Mouse (Mus musculus) cortical plate, adult 2 months (tissue): ENCODE measurements around the gene Wdr45b. TPM values are rescaled to one million over a fixed set of nuclear protein-coding genes. Genes with fewer than 3 reads are reported as not detected.
"Not testable (repeated sequence)": the region's sequence is repeated elsewhere in the genome, so short reads cannot be mapped to it uniquely, and the experiment has no call there.

Experiments
- H3K27ac ChIP-seq: fragments of 200-500 bp; 2 replicates; pipeline ENCODE4 v1.5.1; 2012; ENCODE audit warnings: low read length, control low read depth, inconsistent platforms; ENCODE audit not compliant: insufficient read depth
- H3K4me1 ChIP-seq: fragments of 200-500 bp; 2 replicates; pipeline ENCODE4 v1.6.1; 2011; ENCODE audit warnings: low read length; ENCODE audit not compliant: control insufficient read depth, insufficient read depth
- H3K4me3 ChIP-seq: fragments of 200-500 bp; 2 replicates; pipeline ENCODE4 v1.5.1; 2011; ENCODE audit warnings: mild to moderate bottlenecking, low read length, control low read depth; ENCODE audit not compliant: insufficient read depth
- CTCF ChIP-seq: fragments of 200-500 bp; IDR thresholded peaks from 2 replicates; pipeline ENCODE4 v1.5.1; 2011; ENCODE audit warnings: mild to moderate bottlenecking, control low read depth, low read length; ENCODE audit not compliant: insufficient read depth; ENCODE audit errors: extremely low read depth
- POLR2A ChIP-seq: fragments of 200-500 bp; IDR thresholded peaks from 2 replicates; pipeline ENCODE4 v1.6.1; 2011; ENCODE audit warnings: mild to moderate bottlenecking, low read length, control low read depth; ENCODE audit not compliant: insufficient read depth; ENCODE audit errors: extremely low read depth
- polyA plus RNA-seq: library from polyadenylated mRNA; depleted of rRNA; stranded (reverse); fragments of >200 nt; gene quantifications from 2 replicates; pipeline ENCODE4 v1.2.3, GENCODE M21; 2012

Wdr45b gene
- polyA plus RNA-seq, 1 experiment, result 85.8 TPM

DNA sequence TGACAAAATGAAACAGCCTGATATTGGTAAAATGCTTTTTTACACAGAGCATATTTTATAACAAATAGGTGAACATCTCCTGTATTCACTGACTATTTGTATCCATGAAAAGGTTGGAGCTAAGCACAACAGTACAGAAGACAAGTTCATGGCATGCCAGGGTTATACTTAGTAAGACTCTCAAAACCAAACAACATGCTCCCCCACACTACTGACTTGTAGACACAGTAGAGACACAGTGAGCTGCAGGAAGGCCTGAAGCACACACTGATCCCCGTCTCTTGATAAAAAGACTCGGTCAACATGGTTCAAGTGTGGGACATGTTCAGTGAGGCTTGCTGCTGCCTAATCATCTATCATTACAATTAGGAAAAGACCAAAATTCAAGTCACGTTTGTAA is 22.6 kb downstream of the Wdr45b start:
- Histone ChIP-seq H3K27ac (no peak overlapping the region), H3K4me3 (no peak overlapping the region), H3K4me1 (no peaks in the 10 kb centered on the region)
- TF ChIP-seq POLR2A (no peak), CTCF (no peak)

- H3K4me1 ChIP-seq, result no peaks in the 10 kb centered on the region
- TF ChIP-seq POLR2A (no peak), CTCF (no peak)
- no peak overlapping the region for H3K27ac ChIP-seq
- no peak overlapping the region for H3K4me3 ChIP-seq
Measured at GRCm38 (mm10) chr11:121328619-121329018, 25.6 kb downstream of the Wdr45b start.

DNA sequence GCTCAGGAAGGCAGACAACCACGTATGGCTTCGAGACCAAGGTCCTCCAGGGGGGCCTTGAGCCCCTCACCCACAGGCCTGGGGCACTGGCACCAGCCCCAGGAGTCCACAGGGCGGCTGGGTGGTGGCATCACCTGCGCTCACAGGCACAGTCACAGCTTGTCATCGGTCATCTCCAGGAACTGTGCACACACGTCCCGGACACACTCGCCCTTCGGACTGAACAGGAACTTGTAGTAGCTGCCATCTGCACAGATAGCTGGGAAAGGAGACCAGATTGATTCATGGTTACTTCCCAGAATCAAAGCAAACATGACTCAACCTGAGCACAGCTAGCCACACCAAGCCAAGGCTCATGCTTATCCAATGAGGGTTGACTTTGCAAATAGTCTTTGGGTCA is 26.0 kb downstream of the Wdr45b start:
- no peak for TF ChIP-seq CTCF
- TF ChIP-seq POLR2A, result no peak

DNA sequence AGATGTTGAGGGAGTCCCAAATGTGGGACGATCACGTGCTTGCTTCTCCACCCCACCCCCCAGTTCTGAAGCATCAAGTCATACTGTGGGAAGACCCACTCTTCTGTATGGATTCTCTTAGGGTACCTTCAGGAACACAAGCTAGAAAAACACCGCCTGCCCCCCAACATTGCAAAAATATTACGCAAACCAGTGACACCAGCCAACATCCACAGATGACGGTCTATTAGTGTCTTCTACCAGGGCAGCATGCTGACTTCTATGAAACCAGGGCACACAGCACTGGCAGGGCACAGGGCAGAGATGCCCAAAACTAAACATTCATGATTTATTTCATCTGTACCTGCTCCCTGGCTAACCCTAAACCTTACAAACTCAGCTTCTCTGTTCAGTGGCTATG is 27.6 kb downstream of the Wdr45b start:
- H3K4me1 ChIP-seq, result no peaks in the 10 kb centered on the region
- no peak overlapping the region for H3K27ac ChIP-seq
- H3K4me3 ChIP-seq, result no peak overlapping the region
- TF ChIP-seq POLR2A (no peak), CTCF (no peak)

More for the DNA sequence above, 26.0 kb downstream of the Wdr45b start:
- Histone ChIP-seq H3K4me3 (no peak overlapping the region), H3K27ac (no peak overlapping the region), H3K4me1 (no peaks in the 10 kb centered on the region)

DNA sequence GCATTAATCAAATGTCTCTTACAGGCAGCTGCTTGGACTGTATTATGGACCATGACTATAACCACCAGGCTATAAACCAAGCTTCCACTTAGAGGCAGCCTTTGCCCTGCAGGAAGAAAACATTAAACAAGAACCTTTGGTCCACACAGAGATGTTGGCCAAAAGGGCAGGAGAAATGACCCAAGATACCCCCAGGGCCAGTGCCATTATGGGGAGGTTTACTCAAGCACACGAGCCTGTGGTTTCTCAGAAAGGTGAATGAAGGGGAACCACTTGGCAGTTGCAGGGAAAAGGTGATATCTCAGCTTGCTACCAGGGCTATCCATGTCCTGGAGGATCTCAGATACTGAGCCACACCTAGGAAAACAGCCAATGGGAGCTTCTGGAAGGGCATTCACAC is 28.2 kb downstream of the Wdr45b start:
- TF ChIP-seq CTCF, result no peak
- TF ChIP-seq POLR2A, result no peak
- Histone ChIP-seq H3K4me1 (no peaks in the 10 kb centered on the region), H3K27ac (no peak overlapping the region), H3K4me3 (no peak overlapping the region)

GRCm38 (mm10) chr11:121307712-121308111 is 46.5 kb downstream of the Wdr45b start:
- not testable (repeated sequence) for H3K4me3 ChIP-seq, H3K27ac ChIP-seq, H3K4me1 ChIP-seq

- 0 out of 2 replicates have a peak overlapping the region, but pooled peaks have one; percentile 8 for H3K27ac ChIP-seq
- H3K4me3 ChIP-seq, result no peak overlapping the region
- TF ChIP-seq POLR2A (no peak), CTCF (no peak)
- H3K4me1 ChIP-seq, result peaks cover 5% of the 10 kb centered on the region
Measured at GRCm38 (mm10) chr11:121306608-121307007, 47.6 kb downstream of the Wdr45b start.

GRCm38 (mm10) chr11:121305371-121305770 is 48.9 kb downstream of the Wdr45b start:
- H3K4me3 ChIP-seq, result no peak overlapping the region
- peaks cover 5% of the 10 kb centered on the region for H3K4me1 ChIP-seq
- no peak overlapping the region for H3K27ac ChIP-seq
- TF ChIP-seq POLR2A, result no peak
- no peak for TF ChIP-seq CTCF

GRCm38 (mm10) chr11:121300265-121300664 is 54.0 kb downstream of the Wdr45b start:
- Histone ChIP-seq H3K27ac (no peak overlapping the region), H3K4me1 (peaks cover 2% of the 10 kb centered on the region), H3K4me3 (no peak overlapping the region)
- TF ChIP-seq CTCF (no peak), POLR2A (no peak)

DNA sequence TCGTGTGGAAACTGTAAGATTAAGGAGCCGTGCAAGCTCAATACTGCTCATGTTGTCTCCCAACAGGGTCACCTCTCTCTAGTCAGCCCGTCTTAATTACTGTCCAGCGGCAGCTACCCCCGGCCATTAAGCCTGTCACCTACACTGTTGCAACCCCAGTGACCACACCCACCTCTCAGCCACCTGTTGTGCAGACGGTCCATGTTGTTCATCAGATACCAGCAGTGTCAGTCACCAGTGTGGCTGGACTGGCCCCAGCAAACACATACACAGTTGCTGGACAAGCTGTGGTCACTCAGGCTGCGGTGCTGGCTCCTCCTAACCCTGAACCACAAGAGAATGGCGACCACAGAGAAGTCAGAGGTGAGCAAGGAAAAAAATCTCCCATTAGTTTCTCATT is 55.8 kb downstream of the Wdr45b start:
- no peak for TF ChIP-seq CTCF
- TF ChIP-seq POLR2A, result no peak

DNA sequence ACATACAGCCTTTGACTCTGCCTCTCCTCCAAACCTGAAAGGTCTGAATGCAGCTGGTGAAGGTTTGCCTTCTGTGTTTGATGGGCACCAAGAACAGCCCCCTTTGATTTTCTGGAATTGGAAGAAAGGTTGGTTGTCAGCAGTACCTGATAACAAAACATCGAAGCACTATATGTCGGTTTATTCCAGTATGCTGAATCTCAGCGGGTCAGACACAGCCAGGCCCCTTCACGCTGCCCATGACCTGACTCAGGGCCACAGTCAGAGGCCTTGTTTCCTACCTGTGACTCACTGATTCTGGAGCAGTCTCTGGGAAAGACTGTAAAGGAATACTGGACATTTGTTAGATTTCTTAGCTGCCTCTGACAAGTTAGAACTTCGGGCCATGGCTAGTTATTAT is 59.5 kb downstream of the Wdr45b start:
- TF ChIP-seq CTCF, result no peak
- TF ChIP-seq POLR2A, result no peak
- H3K27ac ChIP-seq, result no peak overlapping the region
- no peaks in the 10 kb centered on the region for H3K4me1 ChIP-seq
- H3K4me3 ChIP-seq, result no peak overlapping the region

More for the DNA sequence above, 55.8 kb downstream of the Wdr45b start:
- Histone ChIP-seq H3K4me3 (no peak overlapping the region), H3K27ac (no peak overlapping the region), H3K4me1 (no peaks in the 10 kb centered on the region)
